Mouse (Mus musculus): Measurements from ENCODE around the gene Sigmar1. TPM values are rescaled to one million over a fixed set of nuclear protein-coding genes. Genes with fewer than 3 reads are reported as not detected.
"Not testable (repeated sequence)": the region's sequence is repeated elsewhere in the genome, so short reads cannot be mapped to it uniquely, and the experiment has no call there.

Gene Sigmar1
- polyA plus RNA-seq, 1 experiment from 2014 or later = 100 TPM

DNA sequence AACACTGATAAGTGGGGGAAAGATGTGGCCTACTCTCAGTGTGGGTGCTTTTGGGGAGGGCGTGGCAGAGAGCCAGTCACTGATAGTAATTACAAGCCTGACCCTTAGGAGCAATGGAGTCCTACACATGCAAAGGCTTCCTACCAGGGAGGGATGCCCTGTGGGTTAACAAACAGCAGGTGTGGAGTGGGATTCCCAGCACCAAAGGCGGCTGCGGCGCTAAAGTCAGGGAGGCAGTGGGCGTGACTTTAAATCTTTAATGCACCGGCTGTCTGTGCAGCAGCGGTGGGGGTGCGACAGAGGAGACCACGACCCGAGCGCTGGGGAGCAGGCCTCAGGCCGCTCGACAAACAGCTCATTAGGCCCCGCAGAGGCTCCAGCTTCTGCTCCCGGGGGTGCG is 17.0 kb upstream of the Sigmar1 start:
- 1% methylated on average over 5 of the region's 16 CpGs for WGBS
- peak overlapping the region; percentile 43; the same call in 1 of the 2 replicates for H3K27ac ChIP-seq (ENCODE audit: low read length)
- not testable (repeated sequence) for ATAC-seq (ENCODE audit: low FRiP score, low TSS enrichment)

DNA sequence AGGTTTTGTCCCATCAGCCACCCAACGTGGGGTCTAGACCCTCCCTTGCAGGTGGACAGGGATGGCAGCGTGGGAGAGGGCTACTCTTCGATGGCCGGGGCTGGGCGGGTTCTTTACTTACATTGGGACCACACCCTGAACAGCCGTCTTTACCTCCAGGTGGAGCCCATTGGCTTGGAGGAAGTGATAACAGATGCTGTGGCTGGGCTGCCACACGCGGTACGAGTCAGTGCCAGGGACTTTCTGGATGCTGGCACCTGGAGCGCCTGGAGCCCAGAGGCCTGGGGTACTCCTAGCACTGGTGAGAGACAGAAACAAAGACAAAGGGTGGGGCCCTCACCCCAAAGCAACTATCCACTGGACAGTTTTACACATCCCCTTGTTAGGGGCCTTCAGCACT is 11.3 kb upstream of the Sigmar1 start:
- H3K4me2 ChIP-seq (replicated peaks; ENCODE audit: low read depth, low read length); ATAC-seq (ENCODE audit: low FRiP score, low TSS enrichment); H3K27ac ChIP-seq (ENCODE audit: low read length); H3K9ac ChIP-seq (replicated peaks; ENCODE audit: low read length); H3K9me3 ChIP-seq (ENCODE audit: low read length); H3K36me3 ChIP-seq (ENCODE audit: insufficient read depth, low read length); H3K4me3 ChIP-seq (ENCODE audit: low read length); H3K27me3 ChIP-seq (ENCODE audit: insufficient read depth, low read length); H3K4me1 ChIP-seq (ENCODE audit: insufficient read depth, low read length): not testable (repeated sequence)
- 82% methylated on average over 10 of the region's 10 CpGs for WGBS

More for the DNA sequence above, 17.0 kb upstream of the Sigmar1 start:
- Histone ChIP-seq H3K4me3 (ENCODE audit: low read length) (peak overlapping the region; percentile 30), H3K9ac (replicated peaks; ENCODE audit: low read length) (0 out of 2 replicates have a peak overlapping the region, but pooled peaks have one; percentile 31), H3K4me2 (replicated peaks; ENCODE audit: low read depth, low read length) (peak overlapping the region; percentile 46)
- not testable (repeated sequence) for H3K9me3 ChIP-seq (ENCODE audit: low read length); H3K4me1 ChIP-seq (ENCODE audit: insufficient read depth, low read length); H3K36me3 ChIP-seq (ENCODE audit: insufficient read depth, low read length); H3K27me3 ChIP-seq (ENCODE audit: insufficient read depth, low read length)

DNA sequence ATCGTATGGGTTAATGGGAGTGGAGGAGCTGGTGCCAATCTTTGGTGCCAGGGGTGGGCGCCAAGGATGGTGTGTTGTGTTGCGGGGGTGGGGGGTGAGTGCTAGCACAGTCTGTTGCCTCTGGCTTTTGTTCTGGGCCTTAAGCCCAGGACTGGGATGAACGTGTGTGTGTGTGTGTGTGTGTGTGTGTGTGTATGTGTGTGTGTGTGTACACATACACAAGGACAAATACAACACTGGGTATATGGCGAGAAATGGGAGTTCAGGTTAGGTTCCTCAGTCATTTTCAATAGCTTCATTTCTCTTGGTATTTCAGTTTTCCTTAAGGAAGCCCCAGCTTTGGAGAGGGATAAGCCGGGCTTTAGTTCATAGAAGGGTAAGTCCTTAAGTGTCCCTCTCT is 7.2 kb upstream of the Sigmar1 start:
- peak overlapping the region; percentile 65; the same call in 1 of the 2 replicates for H3K4me2 ChIP-seq (replicated peaks; ENCODE audit: low read depth, low read length)

DNA sequence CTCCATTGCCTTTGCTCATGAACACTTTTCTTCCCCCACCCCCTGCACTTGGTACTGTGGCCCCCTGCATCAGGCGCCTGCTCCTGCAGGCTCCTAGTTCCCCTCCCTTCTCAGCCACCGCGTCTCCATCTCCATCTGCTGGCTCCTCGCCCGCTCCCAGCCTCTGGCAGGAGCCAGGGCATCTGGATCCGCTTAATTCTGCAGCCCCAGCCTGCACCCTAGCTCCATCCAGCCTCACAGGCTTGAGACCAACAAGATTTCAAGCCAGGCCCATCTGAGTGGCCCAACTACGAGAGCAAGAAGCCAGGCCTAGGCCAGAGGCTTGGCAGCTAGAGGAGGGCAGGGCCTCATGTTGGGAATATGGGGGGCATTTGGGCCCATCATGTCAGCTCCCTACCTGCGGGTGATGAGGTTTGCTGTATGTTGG is 6.7 kb upstream of the Sigmar1 start:
- peaks cover 37% of the 10 kb centered on the region for H3K4me1 ChIP-seq (ENCODE audit: insufficient read depth, low read length)
- not testable (repeated sequence) for ATAC-seq (ENCODE audit: low FRiP score, low TSS enrichment); H3K36me3 ChIP-seq (ENCODE audit: insufficient read depth, low read length); H3K9me3 ChIP-seq (ENCODE audit: low read length); H3K27me3 ChIP-seq (ENCODE audit: insufficient read depth, low read length)
- peak overlapping the region; percentile 65 for H3K4me2 ChIP-seq (replicated peaks; ENCODE audit: low read depth, low read length)
- peak overlapping the region; percentile 92 for H3K27ac ChIP-seq (ENCODE audit: low read length)
- WGBS = 34% methylated on average over 8 of the region's 8 CpGs
- H3K9ac ChIP-seq (replicated peaks; ENCODE audit: low read length) = peak overlapping the region; percentile 71
- peak overlapping the region; percentile 52 for H3K4me3 ChIP-seq (ENCODE audit: low read length)

More for the DNA sequence above, 7.2 kb upstream of the Sigmar1 start:
- H3K9ac ChIP-seq (replicated peaks; ENCODE audit: low read length); H3K9me3 ChIP-seq (ENCODE audit: low read length); H3K27me3 ChIP-seq (ENCODE audit: insufficient read depth, low read length); ATAC-seq (ENCODE audit: low FRiP score, low TSS enrichment); H3K36me3 ChIP-seq (ENCODE audit: insufficient read depth, low read length); H3K4me3 ChIP-seq (ENCODE audit: low read length); H3K27ac ChIP-seq (ENCODE audit: low read length): not testable (repeated sequence)
- 81% methylated on average over 3 of the region's 6 CpGs for WGBS
- H3K4me1 ChIP-seq (ENCODE audit: insufficient read depth, low read length) = peaks cover 32% of the 10 kb centered on the region

DNA sequence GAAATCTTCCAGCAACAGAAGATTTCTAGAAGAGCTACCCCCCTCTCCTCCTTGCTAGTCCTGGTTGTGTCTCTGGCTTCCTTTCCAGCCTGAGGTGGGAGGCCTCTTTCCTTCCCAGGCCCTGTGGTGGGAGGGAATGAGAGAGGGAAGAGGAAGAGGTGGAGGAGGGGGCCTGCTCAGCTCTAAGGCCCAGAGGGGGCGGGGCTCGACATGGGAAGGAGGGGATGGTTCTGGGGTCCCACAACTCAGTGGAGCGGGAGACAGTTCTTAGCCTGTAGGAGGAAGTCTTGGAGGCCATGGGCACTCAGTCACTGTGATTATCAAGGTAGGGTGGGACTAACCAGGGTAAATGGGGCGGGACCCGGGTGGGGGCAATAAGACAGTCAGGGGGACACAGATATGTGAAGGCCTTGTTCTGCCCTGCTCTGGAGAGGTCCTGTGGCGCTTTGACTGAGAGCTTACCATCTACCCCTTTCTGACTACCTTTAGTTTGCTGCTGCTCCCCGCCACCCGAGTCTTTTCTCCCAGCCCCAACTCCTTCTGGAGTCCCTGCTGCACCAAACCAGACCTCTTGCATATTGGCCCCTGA is 6.2 kb upstream of the Sigmar1 start:
- H3K4me2 ChIP-seq (replicated peaks; ENCODE audit: low read depth, low read length) = peak overlapping the region; percentile 65
- peaks cover 38% of the 10 kb centered on the region for H3K4me1 ChIP-seq (ENCODE audit: insufficient read depth, low read length)
- no peaks in the 10 kb centered on the region for H3K9me3 ChIP-seq (ENCODE audit: low read length)
- WGBS = 31% methylated on average over 8 of the region's 8 CpGs
- no peaks in the 10 kb centered on the region for H3K27me3 ChIP-seq (ENCODE audit: insufficient read depth, low read length)
- H3K36me3 ChIP-seq (ENCODE audit: insufficient read depth, low read length) = no peaks in the 10 kb centered on the region
- H3K9ac ChIP-seq (replicated peaks; ENCODE audit: low read length) = peak overlapping the region; percentile 71
- H3K27ac ChIP-seq (ENCODE audit: low read length) = peak overlapping the region; percentile 92
- H3K4me3 ChIP-seq (ENCODE audit: low read length) = peak overlapping the region; percentile 52
- peak; percentile 60 for ATAC-seq (ENCODE audit: low FRiP score, low TSS enrichment)

DNA sequence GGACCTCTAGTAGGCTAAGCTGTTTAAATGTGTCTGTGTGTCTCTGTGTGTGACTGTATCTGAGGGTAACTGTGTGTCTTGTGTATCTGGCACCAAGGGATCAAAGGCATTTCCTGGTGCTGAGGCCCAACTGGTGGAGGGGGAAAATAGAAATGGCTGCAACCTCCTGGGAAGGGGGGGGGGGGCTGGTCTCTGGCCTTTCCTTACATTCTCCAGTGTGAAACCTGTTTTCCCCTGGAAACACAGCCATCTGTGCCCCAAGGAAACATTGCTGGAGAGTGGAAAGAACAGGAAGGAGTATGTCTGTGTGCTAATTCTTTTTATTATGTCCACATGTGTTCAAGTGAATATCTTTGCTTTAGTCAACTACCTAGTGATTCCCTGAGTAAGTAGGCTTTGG is 5.7 kb upstream of the Sigmar1 start:
- peak overlapping the region; percentile 92 for H3K27ac ChIP-seq (ENCODE audit: low read length)
- peaks cover 38% of the 10 kb centered on the region for H3K4me1 ChIP-seq (ENCODE audit: insufficient read depth, low read length)
- no peaks in the 10 kb centered on the region for H3K36me3 ChIP-seq (ENCODE audit: insufficient read depth, low read length)
- H3K9me3 ChIP-seq (ENCODE audit: low read length) = no peaks in the 10 kb centered on the region
- H3K4me3 ChIP-seq (ENCODE audit: low read length) = peak overlapping the region; percentile 52
- no peak for ATAC-seq (ENCODE audit: low FRiP score, low TSS enrichment)
- no peaks in the 10 kb centered on the region for H3K27me3 ChIP-seq (ENCODE audit: insufficient read depth, low read length)
- H3K4me2 ChIP-seq (replicated peaks; ENCODE audit: low read depth, low read length) = peak overlapping the region; percentile 65
- peak overlapping the region; percentile 71 for H3K9ac ChIP-seq (replicated peaks; ENCODE audit: low read length)

DNA sequence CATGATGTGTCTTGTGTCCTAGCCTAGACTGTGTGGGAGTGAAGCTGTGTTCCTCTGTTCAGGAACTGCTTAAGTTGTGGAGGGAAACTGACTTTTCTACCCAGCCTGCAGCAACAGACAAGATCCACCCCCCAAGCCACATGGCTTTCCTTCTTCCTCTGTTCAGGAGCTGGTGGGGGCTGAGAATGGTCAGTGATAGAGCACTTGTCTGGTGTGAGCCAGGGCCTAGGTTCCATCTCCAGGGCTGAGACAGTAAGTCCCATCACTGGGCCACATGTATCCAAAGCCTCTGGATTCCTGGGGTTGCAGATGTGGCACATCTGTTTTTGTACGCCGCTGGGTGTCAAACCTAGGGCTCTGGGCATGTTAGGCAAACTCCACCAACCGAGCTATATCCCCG is 5.0 kb upstream of the Sigmar1 start:
- ATAC-seq (ENCODE audit: low FRiP score, low TSS enrichment) = peak; percentile 19
- H3K36me3 ChIP-seq (ENCODE audit: insufficient read depth, low read length) = no peaks in the 10 kb centered on the region
- no peaks in the 10 kb centered on the region for H3K9me3 ChIP-seq (ENCODE audit: low read length)
- WGBS = 63% methylated on average over 4 of the region's 4 CpGs
- peaks cover 44% of the 10 kb centered on the region for H3K4me1 ChIP-seq (ENCODE audit: insufficient read depth, low read length)
- peak overlapping the region; percentile 92 for H3K27ac ChIP-seq (ENCODE audit: low read length)
- H3K27me3 ChIP-seq (ENCODE audit: insufficient read depth, low read length) = no peaks in the 10 kb centered on the region
- peak overlapping the region; percentile 65 for H3K4me2 ChIP-seq (replicated peaks; ENCODE audit: low read depth, low read length)
- peak overlapping the region; percentile 52 for H3K4me3 ChIP-seq (ENCODE audit: low read length)
- H3K9ac ChIP-seq (replicated peaks; ENCODE audit: low read length) = peak overlapping the region; percentile 71

DNA sequence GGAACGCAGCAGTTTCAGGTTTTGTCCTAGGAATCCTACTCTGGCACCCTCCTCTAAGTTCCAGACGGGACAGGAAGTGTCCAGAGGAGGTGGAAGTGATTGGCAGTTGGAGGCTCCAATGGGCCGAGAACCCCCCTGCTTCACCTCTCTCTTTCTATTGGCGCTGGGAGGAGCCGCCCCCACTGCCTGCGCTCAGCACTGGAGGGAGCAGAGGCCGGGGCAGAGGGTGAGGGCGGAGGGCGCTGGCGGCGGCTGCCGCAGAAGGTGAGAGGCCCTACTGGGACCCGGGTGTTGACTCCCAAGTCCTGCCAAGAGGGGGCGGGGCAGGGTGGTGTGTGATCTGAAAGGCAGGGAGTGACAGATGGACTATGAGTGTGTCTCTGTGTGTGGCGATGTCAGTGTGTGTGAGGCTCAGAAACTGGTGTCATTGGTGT is 4.3 kb upstream of the Sigmar1 start:
- peak overlapping the region; percentile 92 for H3K27ac ChIP-seq (ENCODE audit: low read length)
- peak overlapping the region; percentile 65 for H3K4me2 ChIP-seq (replicated peaks; ENCODE audit: low read depth, low read length)
- 1% methylated on average over 15 of the region's 15 CpGs for WGBS
- H3K9ac ChIP-seq (replicated peaks; ENCODE audit: low read length) = peak overlapping the region; percentile 71
- H3K36me3 ChIP-seq (ENCODE audit: insufficient read depth, low read length) = no peaks in the 10 kb centered on the region
- peak overlapping the region; percentile 52 for H3K4me3 ChIP-seq (ENCODE audit: low read length)
- no peaks in the 10 kb centered on the region for H3K9me3 ChIP-seq (ENCODE audit: low read length)
- ATAC-seq (ENCODE audit: low FRiP score, low TSS enrichment) = peak; percentile 93
- no peaks in the 10 kb centered on the region for H3K27me3 ChIP-seq (ENCODE audit: insufficient read depth, low read length)
- peaks cover 44% of the 10 kb centered on the region for H3K4me1 ChIP-seq (ENCODE audit: insufficient read depth, low read length)

DNA sequence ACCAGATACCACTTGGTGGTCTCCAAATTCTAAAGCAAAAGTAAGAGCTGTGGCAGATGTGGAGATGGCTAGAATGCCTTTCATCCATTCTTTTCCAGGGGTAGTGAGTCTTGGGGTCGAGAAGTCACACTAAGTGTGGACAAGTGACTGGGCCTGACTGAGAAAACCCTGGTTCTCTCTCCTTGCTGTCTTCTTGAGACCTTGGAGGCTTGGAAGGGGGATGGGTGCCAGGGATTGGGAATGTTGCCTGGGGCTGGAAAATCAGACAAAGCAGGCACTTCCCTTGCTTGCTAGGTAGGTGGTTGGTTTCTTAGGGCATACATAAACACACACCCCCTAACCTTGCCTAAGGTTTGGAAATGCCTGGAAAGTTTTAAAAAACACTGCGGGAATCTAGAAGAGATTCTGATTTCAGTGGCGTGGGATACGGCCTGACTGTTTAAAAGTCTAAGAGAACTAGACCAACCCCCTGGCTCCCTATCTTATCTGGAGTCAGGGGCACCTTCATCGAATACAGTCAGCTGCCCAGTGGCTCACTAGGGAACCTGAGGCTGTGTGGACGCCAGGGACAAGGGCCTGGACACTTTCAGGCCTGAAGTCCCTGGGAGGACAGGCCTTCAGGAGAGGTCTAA is 3.8 kb upstream of the Sigmar1 start:
- Histone ChIP-seq H3K9me3 (ENCODE audit: low read length) (no peaks in the 10 kb centered on the region), H3K4me3 (ENCODE audit: low read length) (peak overlapping the region; percentile 52), H3K36me3 (ENCODE audit: insufficient read depth, low read length) (no peaks in the 10 kb centered on the region), H3K27ac (ENCODE audit: low read length) (peak overlapping the region; percentile 92), H3K4me2 (replicated peaks; ENCODE audit: low read depth, low read length) (peak overlapping the region; percentile 65), H3K4me1 (ENCODE audit: insufficient read depth, low read length) (peaks cover 47% of the 10 kb centered on the region), H3K9ac (replicated peaks; ENCODE audit: low read length) (peak overlapping the region; percentile 71), H3K27me3 (ENCODE audit: insufficient read depth, low read length) (no peaks in the 10 kb centered on the region)
- no peak for ATAC-seq (ENCODE audit: low FRiP score, low TSS enrichment)
- WGBS = 36% methylated on average over 6 of the region's 6 CpGs

DNA sequence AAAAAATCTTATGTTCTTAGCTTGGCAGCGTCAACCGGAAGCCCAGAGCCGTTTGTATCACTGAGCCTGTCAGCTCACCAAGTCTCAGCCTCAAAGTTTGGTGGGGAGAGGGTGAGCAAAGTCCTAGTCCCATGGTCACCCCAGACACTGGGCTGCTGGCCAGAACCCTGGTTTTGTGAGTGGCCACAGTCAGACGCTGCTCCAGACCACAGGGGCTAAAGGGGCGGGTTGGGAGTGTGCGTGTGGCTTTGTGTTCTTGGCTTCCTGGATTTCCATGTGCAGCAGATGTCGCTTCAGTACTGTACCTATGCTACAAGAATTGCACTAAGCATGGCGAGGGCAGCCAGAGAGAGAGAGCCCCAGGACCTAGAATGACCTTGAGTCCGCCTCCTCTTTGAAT is 3.2 kb upstream of the Sigmar1 start:
- Histone ChIP-seq H3K36me3 (ENCODE audit: insufficient read depth, low read length) (no peaks in the 10 kb centered on the region), H3K27ac (ENCODE audit: low read length) (peak overlapping the region; percentile 92; the same call in 1 of the 2 replicates)
- WGBS = 76% methylated on average over 9 of the region's 9 CpGs

More for the DNA sequence above, 3.2 kb upstream of the Sigmar1 start:
- Histone ChIP-seq H3K27me3 (ENCODE audit: insufficient read depth, low read length) (no peaks in the 10 kb centered on the region), H3K4me3 (ENCODE audit: low read length) (no peak overlapping the region), H3K9me3 (ENCODE audit: low read length) (no peaks in the 10 kb centered on the region), H3K9ac (replicated peaks; ENCODE audit: low read length) (no peak overlapping the region), H3K4me2 (replicated peaks; ENCODE audit: low read depth, low read length) (no peak overlapping the region), H3K4me1 (ENCODE audit: insufficient read depth, low read length) (peaks cover 49% of the 10 kb centered on the region)
- ATAC-seq (ENCODE audit: low FRiP score, low TSS enrichment) = no peak
